Mouse (Mus musculus) midbrain, embryonic 11.5 days (tissue): Measurements from ENCODE around the gene Nedd9. TPM values are rescaled to one million over a fixed set of nuclear protein-coding genes. Genes with fewer than 3 reads are reported as not detected.
A peak's percentile ranks its signal among the peaks of the same experiment; 100 is the strongest.

Experiments
- ATAC-seq: fragments of 200-750 bp; cut with Nextera tagmentation; 2 replicates; pipeline ENCODE4 v1.8.0; 2017; ENCODE audit warnings: moderate TSS enrichment, moderate library complexity; ENCODE audit not compliant: low FRiP score
- DNase-seq: peaks from one replicate; pipeline ENCODE4 v3.0.0; 2015; ENCODE audit warnings: low spot score; ENCODE audit errors: missing footprints
- H3K27ac ChIP-seq: fragments of 300-500 bp; sonication (generic); 2 replicates; pipeline ENCODE4 v1.5.1; 2014; ENCODE audit warnings: low read depth, low read length
- H3K27me3 ChIP-seq: fragments of 300-500 bp; sonication (generic); 2 replicates; pipeline ENCODE4 v1.6.1; 2014; ENCODE audit warnings: mild to moderate bottlenecking, low read length, moderate library complexity, mixed read lengths; ENCODE audit not compliant: control insufficient read depth, insufficient read depth
- H3K36me3 ChIP-seq: fragments of 300-500 bp; sonication (generic); 2 replicates; pipeline ENCODE4 v1.6.1; 2014; ENCODE audit warnings: mild to moderate bottlenecking, low read length, moderate library complexity, mixed read lengths; ENCODE audit not compliant: control insufficient read depth, insufficient read depth
- H3K4me1 ChIP-seq: fragments of 300-500 bp; sonication (generic); 2 replicates; pipeline ENCODE4 v1.6.1; 2014; ENCODE audit warnings: low read length; ENCODE audit not compliant: control insufficient read depth, insufficient read depth
- H3K4me2 ChIP-seq: fragments of 300-500 bp; sonication (generic); 2 replicates; pipeline ENCODE4 v1.6.1; 2014; ENCODE audit warnings: mild to moderate bottlenecking, moderate library complexity
- H3K4me3 ChIP-seq: fragments of 300-500 bp; sonication (generic); 2 replicates; pipeline ENCODE4 v1.5.1; 2014; ENCODE audit warnings: low read depth, low read length
- H3K9ac ChIP-seq: fragments of 300-500 bp; sonication (generic); 2 replicates; pipeline ENCODE4 v1.6.1; 2014; ENCODE audit warnings: low read length
- H3K9me3 ChIP-seq: fragments of 300-500 bp; sonication (generic); 2 replicates; pipeline ENCODE4 v1.6.1; 2016; ENCODE audit warnings: low read length; ENCODE audit not compliant: control insufficient read depth
- WGBS: fragments of 180-500 bp; shearing (Covaris S2); extraction: QIAGEN DNeasy Blood & Tissue Kit; methylation state at CpG from one replicate; pipeline ENCODE4 v1.1.7; 2014; 5-methylcytosine and 5-hydroxymethylcytosine counted together
- polyA plus RNA-seq: library from polyadenylated mRNA; unstranded; fragments of >200 nt; fragmentation: Nextera tagmentation; extraction: Ambion mirVana; gene quantifications from 2 replicates; pipeline ENCODE4 v1.2.1, GENCODE M21; 2014

Nedd9 gene
- polyA plus RNA-seq = 18.5 and 18.7 TPM in 2 replicates

DNA sequence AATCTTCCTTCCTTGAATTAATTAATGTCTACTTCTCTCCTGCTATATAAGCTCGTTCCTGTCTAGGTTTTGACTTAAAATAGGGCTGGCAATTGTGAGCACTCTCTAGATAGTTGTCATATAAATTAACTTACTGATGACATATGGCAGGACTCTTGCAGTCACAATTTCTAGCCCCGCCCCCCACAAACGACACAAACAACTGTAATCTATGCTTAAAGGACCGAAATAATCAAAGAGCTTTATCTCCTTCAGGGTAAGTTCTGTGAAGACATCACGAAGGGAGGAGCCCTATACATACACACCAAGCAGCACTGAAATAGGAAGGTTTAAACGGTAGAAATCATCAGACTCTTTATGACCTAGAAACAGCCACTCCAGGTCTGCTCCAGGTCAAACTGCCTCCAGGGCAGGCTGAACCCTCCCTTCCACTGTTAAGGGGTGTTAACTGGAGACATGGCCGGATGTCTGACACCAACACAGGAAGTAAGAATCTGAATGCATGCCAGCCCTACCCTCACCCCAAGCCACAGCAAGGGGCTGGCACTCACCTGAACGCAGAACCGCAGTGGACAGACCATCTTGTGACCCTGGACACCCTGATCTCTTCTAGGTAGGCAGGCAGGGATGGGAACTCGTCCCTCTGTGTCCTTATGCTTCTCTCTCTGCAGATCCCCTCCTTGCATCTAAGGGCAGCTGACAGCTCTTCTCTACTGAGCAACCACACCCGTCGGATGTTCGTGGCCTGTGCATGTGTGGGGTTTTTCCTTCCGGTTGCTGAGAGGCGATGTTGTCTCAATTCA is at the start of gene Nedd9:
Gene Nedd9 (minus strand): TSS at position 757 of the 803 bp plus-strand sequence.
- Histone ChIP-seq H3K9ac (no peak within 1 kb of the TSS), H3K4me1 (peaks cover 5% of the 10 kb centered on the region; the same call in 1 of the 2 replicates), H3K9me3 (no peaks in the 10 kb centered on the region), H3K4me2 (no peak within 1 kb of the TSS), H3K27me3 (no peaks in the 10 kb centered on the region), H3K27ac (no peak within 1 kb of the TSS), H3K36me3 (no peaks in the 10 kb centered on the region), H3K4me3 (no peak within 1 kb of the TSS)
- 88% methylated on average over 15 of the region's 15 CpGs for WGBS
- ATAC-seq (no peak), DNase-seq (peak; percentile 69)

DNA sequence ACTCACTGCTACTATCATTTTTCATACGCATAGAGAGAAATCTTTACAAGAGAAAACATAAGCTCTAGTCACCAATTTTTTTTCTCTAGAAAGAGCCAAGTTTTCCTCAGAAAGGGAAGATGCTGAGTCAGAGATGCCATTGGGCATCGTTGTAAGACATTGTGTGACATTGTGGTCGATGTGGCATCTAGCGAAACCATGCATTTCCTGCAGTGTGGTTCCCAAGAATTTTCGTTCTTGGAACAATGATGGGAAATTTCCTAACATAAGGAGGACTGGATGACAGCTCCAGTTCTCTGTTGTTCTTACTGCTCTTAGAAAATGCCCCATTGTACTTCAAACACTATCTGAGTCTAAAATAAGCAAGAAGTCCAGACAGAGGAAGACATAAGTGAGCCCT is 45.5 kb upstream of the Nedd9 start:
- H3K27ac ChIP-seq = no peak overlapping the region
- DNase-seq = no peak
- no peak overlapping the region for H3K9ac ChIP-seq
- no peaks in the 10 kb centered on the region for H3K27me3 ChIP-seq
- H3K36me3 ChIP-seq = no peaks in the 10 kb centered on the region
- H3K4me1 ChIP-seq = no peaks in the 10 kb centered on the region
- H3K4me2 ChIP-seq = no peak overlapping the region
- 88% methylated on average over 5 of the region's 5 CpGs for WGBS
- H3K9me3 ChIP-seq = no peaks in the 10 kb centered on the region
- no peak for ATAC-seq
- no peak overlapping the region for H3K4me3 ChIP-seq

DNA sequence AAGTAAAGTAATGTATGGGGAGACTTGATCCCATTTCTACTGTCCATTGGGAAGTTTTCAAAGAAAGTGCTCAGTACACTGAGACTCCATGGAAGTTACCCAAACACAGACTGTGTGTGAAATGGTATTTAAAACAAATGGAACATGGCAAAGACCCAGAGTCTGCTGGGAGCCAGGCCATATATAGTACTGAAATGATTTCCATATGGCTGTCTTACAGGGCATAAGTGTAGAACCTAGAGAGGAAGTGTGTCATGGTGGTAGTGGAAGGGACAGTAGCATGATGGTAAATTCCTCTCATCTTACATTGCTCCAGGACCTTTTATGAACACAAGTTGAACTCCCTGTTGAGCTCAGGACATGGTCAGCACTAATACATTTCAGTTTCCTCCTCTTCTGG is 43.2 kb upstream of the Nedd9 start:
- DNase-seq (no peak), ATAC-seq (no peak)
- Histone ChIP-seq H3K36me3 (no peaks in the 10 kb centered on the region), H3K27ac (no peak overlapping the region), H3K4me1 (no peaks in the 10 kb centered on the region), H3K4me2 (no peak overlapping the region), H3K27me3 (no peaks in the 10 kb centered on the region), H3K4me3 (no peak overlapping the region), H3K9me3 (no peaks in the 10 kb centered on the region), H3K9ac (no peak overlapping the region)

DNA sequence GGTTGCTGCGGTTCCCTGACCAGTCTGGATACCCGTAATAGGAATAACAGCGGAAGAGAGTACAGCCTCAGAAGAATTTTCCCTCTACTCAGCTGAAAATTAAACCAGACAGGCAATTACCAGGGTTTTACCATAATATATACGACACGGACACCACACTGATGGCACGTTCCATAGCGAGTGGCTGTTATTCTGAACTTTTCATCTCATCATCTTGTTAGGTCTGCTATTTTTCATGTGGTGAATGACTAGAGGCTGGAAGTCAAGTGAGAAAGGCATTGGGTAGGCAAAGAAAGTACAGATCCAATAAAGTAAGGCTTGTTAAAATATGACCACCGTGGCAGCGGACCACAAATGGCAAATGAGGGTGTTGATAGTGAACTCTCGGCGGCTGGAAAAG is 37.0 kb upstream of the Nedd9 start:
- Histone ChIP-seq H3K36me3 (no peaks in the 10 kb centered on the region), H3K9ac (no peak overlapping the region), H3K9me3 (no peaks in the 10 kb centered on the region), H3K4me1 (no peaks in the 10 kb centered on the region), H3K4me3 (no peak overlapping the region), H3K27me3 (no peaks in the 10 kb centered on the region), H3K27ac (no peak overlapping the region), H3K4me2 (no peak overlapping the region)
- WGBS = 96% methylated on average over 11 of the region's 11 CpGs
- no peak for DNase-seq
- no peak for ATAC-seq

DNA sequence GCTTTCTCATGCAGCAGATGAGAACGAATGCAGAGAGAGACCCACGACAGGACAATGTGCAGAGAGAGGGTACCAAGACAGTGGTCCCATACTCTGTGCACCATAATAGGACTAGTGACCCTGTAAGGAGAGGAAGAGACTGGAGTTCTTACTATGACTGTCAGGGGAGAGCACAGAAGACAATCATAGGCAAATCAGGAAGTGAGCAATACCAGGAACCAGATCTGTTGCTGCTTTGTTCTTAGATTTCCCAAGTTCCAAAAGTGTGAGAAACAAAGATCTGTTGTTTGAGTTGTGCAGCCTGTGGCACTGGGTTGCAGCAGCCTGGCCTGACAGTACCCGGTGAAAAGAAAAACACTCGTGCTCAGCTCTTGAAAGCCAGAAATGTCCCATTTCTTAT is 34.1 kb upstream of the Nedd9 start:
- DNase-seq = no peak
- H3K9me3 ChIP-seq = no peaks in the 10 kb centered on the region
- H3K9ac ChIP-seq = no peak overlapping the region
- H3K27ac ChIP-seq = no peak overlapping the region
- ATAC-seq = no peak
- no peaks in the 10 kb centered on the region for H3K4me1 ChIP-seq
- no peak overlapping the region for H3K4me3 ChIP-seq
- no peak overlapping the region for H3K4me2 ChIP-seq
- no peaks in the 10 kb centered on the region for H3K36me3 ChIP-seq
- WGBS = 88% methylated on average over 4 of the region's 4 CpGs
- no peaks in the 10 kb centered on the region for H3K27me3 ChIP-seq

DNA sequence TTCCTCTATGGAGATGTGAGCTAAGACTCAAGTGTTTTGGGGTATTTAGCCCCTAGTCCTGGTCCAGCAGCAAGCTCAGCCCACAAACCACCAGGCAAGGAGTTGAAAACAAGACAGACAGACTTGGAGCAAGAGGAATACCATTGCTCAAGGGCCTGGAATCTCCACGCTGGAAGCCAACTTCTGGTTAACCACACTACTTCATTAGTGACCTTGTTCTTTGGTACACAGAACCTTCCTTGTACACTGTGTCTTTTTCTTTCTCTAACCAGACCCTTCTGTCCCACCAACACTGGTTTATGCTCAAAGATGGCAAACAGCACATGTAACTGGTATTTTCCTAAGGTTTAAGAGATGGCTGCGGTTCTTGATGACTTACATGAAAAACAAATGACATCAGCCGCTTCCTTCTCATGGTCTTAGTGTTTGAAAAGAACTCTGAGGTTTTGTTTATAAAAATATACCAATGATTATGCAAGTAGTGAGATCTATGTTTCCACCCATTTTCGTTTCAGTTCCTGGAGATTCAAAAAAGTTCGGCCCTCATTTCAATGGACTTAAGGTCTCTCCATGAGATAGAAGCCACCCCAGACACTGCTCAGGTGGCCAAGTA is 33.5 kb upstream of the Nedd9 start:
- Histone ChIP-seq H3K36me3 (no peaks in the 10 kb centered on the region), H3K4me1 (no peaks in the 10 kb centered on the region), H3K27ac (no peak overlapping the region), H3K9me3 (no peaks in the 10 kb centered on the region), H3K9ac (no peak overlapping the region), H3K27me3 (no peaks in the 10 kb centered on the region), H3K4me2 (no peak overlapping the region), H3K4me3 (no peak overlapping the region)
- ATAC-seq = no peak
- DNase-seq = no peak
- 94% methylated on average over 5 of the region's 5 CpGs for WGBS

DNA sequence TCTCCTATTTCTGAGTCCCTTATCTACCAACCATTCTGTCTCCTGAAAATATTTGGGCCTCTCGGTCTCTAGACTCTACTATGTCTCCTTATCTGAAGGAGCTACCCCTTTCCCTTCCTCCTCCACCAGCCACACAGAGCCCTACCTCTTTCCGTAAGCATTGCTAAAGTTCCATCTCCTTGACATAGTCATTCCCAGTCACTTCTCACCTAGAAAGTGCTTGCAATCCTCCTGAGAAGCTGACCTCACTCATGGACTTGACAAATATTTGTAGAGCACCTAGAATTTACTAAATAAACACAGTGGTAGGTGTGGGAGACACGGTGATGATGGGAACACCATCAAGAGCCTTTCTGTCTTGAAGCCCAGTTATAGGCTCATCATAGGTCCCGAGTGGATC is 32.6 kb upstream of the Nedd9 start:
- Histone ChIP-seq H3K9me3 (no peaks in the 10 kb centered on the region), H3K4me1 (no peaks in the 10 kb centered on the region), H3K27ac (no peak overlapping the region), H3K36me3 (no peaks in the 10 kb centered on the region), H3K4me2 (no peak overlapping the region), H3K9ac (no peak overlapping the region), H3K27me3 (no peaks in the 10 kb centered on the region), H3K4me3 (no peak overlapping the region)
- DNase-seq = no peak
- WGBS = 89% methylated on average over 4 of the region's 4 CpGs
- no peak for ATAC-seq

DNA sequence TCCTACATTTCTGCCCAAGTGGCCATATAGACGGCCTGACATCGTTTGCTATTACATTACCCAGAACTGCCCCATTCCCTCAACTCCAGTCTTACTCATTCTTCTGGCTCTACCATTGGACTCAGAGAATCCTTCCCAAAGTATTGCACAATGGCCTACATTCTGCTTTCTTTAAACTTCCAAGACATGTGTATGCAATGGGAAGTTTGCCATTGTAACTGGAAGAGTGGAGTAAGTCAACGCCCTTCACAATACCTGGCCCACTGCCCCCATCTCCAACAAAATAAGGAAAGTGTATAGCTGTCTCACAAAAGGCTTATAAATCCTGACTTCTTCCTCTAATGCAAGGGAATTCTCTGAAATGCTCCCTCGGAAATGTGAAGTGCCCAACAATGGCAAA is 30.0 kb upstream of the Nedd9 start:
- no peaks in the 10 kb centered on the region for H3K27me3 ChIP-seq

DNA sequence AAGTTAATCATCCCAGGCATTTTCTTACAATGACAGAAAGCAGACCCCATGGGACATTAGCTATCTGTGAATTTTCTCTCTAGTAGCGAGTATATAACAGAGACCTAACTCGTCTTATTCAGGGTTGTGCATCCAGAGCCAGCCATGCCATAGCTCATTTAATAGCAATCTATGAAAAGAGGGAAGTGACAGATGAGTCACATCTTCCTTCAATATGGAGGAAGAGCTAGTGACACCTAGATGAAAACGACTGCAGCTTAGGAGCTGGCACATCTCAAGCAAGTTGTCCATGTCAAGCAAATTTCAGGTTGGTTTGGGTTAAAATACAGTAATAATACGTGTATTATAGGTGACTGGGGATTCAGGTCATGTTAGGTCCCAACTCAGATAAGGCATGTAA is 28.6 kb upstream of the Nedd9 start:
- Histone ChIP-seq H3K27me3 (no peaks in the 10 kb centered on the region), H3K27ac (no peak overlapping the region), H3K36me3 (no peaks in the 10 kb centered on the region), H3K9me3 (no peaks in the 10 kb centered on the region), H3K4me2 (no peak overlapping the region), H3K9ac (no peak overlapping the region), H3K4me3 (no peak overlapping the region), H3K4me1 (no peaks in the 10 kb centered on the region)
- WGBS = 87% methylated on average over 4 of the region's 4 CpGs
- DNase-seq (no peak), ATAC-seq (no peak)

More for the DNA sequence above, 30.0 kb upstream of the Nedd9 start:
- Histone ChIP-seq H3K9ac (no peak overlapping the region), H3K9me3 (no peaks in the 10 kb centered on the region), H3K4me1 (no peaks in the 10 kb centered on the region), H3K36me3 (no peaks in the 10 kb centered on the region), H3K4me3 (no peak overlapping the region), H3K27ac (no peak overlapping the region), H3K4me2 (no peak overlapping the region)
- WGBS = 92% methylated on average over 4 of the region's 4 CpGs
- no peak for ATAC-seq
- no peak for DNase-seq
